Mouse (Mus musculus): Measurements from ENCODE around the gene Igfals. TPM values are rescaled to one million over a fixed set of nuclear protein-coding genes. Genes with fewer than 3 reads are reported as not detected.

The Igfals gene
- total RNA-seq, 2 experiments from 2014 or later, result not detected

Other genes starting within 250 kb of the Igfals start
- 60.9 and 78.2 TPM in 2 replicates for gene Tsc2, start 233.4 kb upstream of the Igfals start, total RNA-seq (2015)
- gene Tsc2, start 233.4 kb upstream of the Igfals start, total RNA-seq (2017), result 25.5 and 32.4 TPM in 2 replicates
- 0.50 and 2.1 TPM in 2 replicates for gene Nthl1, start 233.3 kb upstream of the Igfals start, total RNA-seq (2015)
- 3.4 and 4.7 TPM in 2 replicates for gene Nthl1, start 233.3 kb upstream of the Igfals start, total RNA-seq (2017)
- gene Slc9a3r2, start 215.7 kb upstream of the Igfals start, total RNA-seq (2015), result 0.30 and 1.4 TPM in 2 replicates
- 1.1 and 1.5 TPM in 2 replicates for gene Slc9a3r2, start 215.7 kb upstream of the Igfals start, total RNA-seq (2017)
- gene Npw, start 207.5 kb upstream of the Igfals start, total RNA-seq (2015), result not detected in 2 replicates
- gene Npw, start 207.5 kb upstream of the Igfals start, total RNA-seq (2017), result not detected in 2 replicates
- gene Zfp598, start 196.3 kb upstream of the Igfals start, total RNA-seq (2015), result 18.1 and 19.2 TPM in 2 replicates
- 12.7 and 17.8 TPM in 2 replicates for gene Zfp598, start 196.3 kb upstream of the Igfals start, total RNA-seq (2017)
- not detected in 2 replicates for gene Syngr3, start 176.0 kb upstream of the Igfals start, total RNA-seq (2015)
- not detected in 2 replicates for gene Syngr3, start 176.0 kb upstream of the Igfals start, total RNA-seq (2017)
- gene Gfer, start 169.8 kb upstream of the Igfals start, total RNA-seq (2015), result 18.1 and 21.8 TPM in 2 replicates
- 31.6 and 36.2 TPM in 2 replicates for gene Gfer, start 169.8 kb upstream of the Igfals start, total RNA-seq (2017)
- gene Noxo1, start 169.8 kb upstream of the Igfals start, total RNA-seq (2015), result 1.5 and 1.7 TPM in 2 replicates
- 0.62 and 1.9 TPM in 2 replicates for gene Noxo1, start 169.8 kb upstream of the Igfals start, total RNA-seq (2017)
- gene Tbl3, start 158.3 kb upstream of the Igfals start, total RNA-seq (2015), result 9.1 and 10.3 TPM in 2 replicates
- 15.6 and 21.3 TPM in 2 replicates for gene Tbl3, start 158.3 kb upstream of the Igfals start, total RNA-seq (2017)
- gene Rnf151, start 147.9 kb upstream of the Igfals start, total RNA-seq (2015), result not detected in 2 replicates
- not detected in 2 replicates for gene Rnf151, start 147.9 kb upstream of the Igfals start, total RNA-seq (2017)
- 2,172 and 2,303 TPM in 2 replicates for gene Rps2, start 147.9 kb upstream of the Igfals start, total RNA-seq (2015)
- 591 and 664 TPM in 2 replicates for gene Rps2, start 147.9 kb upstream of the Igfals start, total RNA-seq (2017)
- 186 and 217 TPM in 2 replicates for gene Ndufb10, start 141.5 kb upstream of the Igfals start, total RNA-seq (2015)
- 251 and 266 TPM in 2 replicates for gene Ndufb10, start 141.5 kb upstream of the Igfals start, total RNA-seq (2017)
- 0.45 and 0.52 TPM in 2 replicates for gene Rpl3l, start 138.2 kb upstream of the Igfals start, total RNA-seq (2015)
- 0.15 and 1.5 TPM in 2 replicates for gene Rpl3l, start 138.2 kb upstream of the Igfals start, total RNA-seq (2017)
- gene Msrb1, start 129.4 kb upstream of the Igfals start, total RNA-seq (2015), result 1,003 and 1,039 TPM in 2 replicates
- 540 and 544 TPM in 2 replicates for gene Msrb1, start 129.4 kb upstream of the Igfals start, total RNA-seq (2017)
- gene Hs3st6, start 113.0 kb upstream of the Igfals start, total RNA-seq (2015), result not detected in 2 replicates
- not detected in 2 replicates for gene Hs3st6, start 113.0 kb upstream of the Igfals start, total RNA-seq (2017)
- not detected in 2 replicates for gene Meiob, start 61.7 kb upstream of the Igfals start, total RNA-seq (2015)
- gene Meiob, start 61.7 kb upstream of the Igfals start, total RNA-seq (2017), result 0.33 TPM in 1 of 2 replicates, not detected in the other
- 29.5 and 46.1 TPM in 2 replicates for gene Hagh, start 25.9 kb upstream of the Igfals start, total RNA-seq (2015)
- 22.8 and 25.0 TPM in 2 replicates for gene Hagh, start 25.9 kb upstream of the Igfals start, total RNA-seq (2017)
- 3.7 and 4.0 TPM in 2 replicates for gene Fahd1, start 15.6 kb upstream of the Igfals start, total RNA-seq (2015)
- 8.4 and 13.0 TPM in 2 replicates for gene Fahd1, start 15.6 kb upstream of the Igfals start, total RNA-seq (2017)
- 74.4 and 76.3 TPM in 2 replicates for gene Nubp2, start 20.4 kb downstream of the Igfals start, total RNA-seq (2015)
- gene Nubp2, start 20.4 kb downstream of the Igfals start, total RNA-seq (2017), result 39.8 and 43.2 TPM in 2 replicates
- gene Spsb3, start 20.6 kb downstream of the Igfals start, total RNA-seq (2015), result 17.1 and 19.8 TPM in 2 replicates
- 11.1 and 11.9 TPM in 2 replicates for gene Spsb3, start 20.6 kb downstream of the Igfals start, total RNA-seq (2017)
- 2.2 and 5.8 TPM in 2 replicates for gene Eme2, start 29.1 kb downstream of the Igfals start, total RNA-seq (2015)
- gene Eme2, start 29.1 kb downstream of the Igfals start, total RNA-seq (2017), result 13.5 and 17.4 TPM in 2 replicates
- gene Mrps34, start 29.1 kb downstream of the Igfals start, total RNA-seq (2015), result 30.0 and 30.1 TPM in 2 replicates
- 12.9 and 18.9 TPM in 2 replicates for gene Mrps34, start 29.1 kb downstream of the Igfals start, total RNA-seq (2017)
- gene Nme3, start 30.5 kb downstream of the Igfals start, total RNA-seq (2015), result 27.2 and 28.2 TPM in 2 replicates
- 40.9 and 45.5 TPM in 2 replicates for gene Nme3, start 30.5 kb downstream of the Igfals start, total RNA-seq (2017)
- gene Mapk8ip3, start 71.0 kb downstream of the Igfals start, total RNA-seq (2015), result 17.3 and 17.6 TPM in 2 replicates
- 20.1 and 36.1 TPM in 2 replicates for gene Mapk8ip3, start 71.0 kb downstream of the Igfals start, total RNA-seq (2017)
- gene Jpt2, start 94.7 kb downstream of the Igfals start, total RNA-seq (2015), result 60.9 and 63.8 TPM in 2 replicates
- gene Jpt2, start 94.7 kb downstream of the Igfals start, total RNA-seq (2017), result 54.0 and 55.0 TPM in 2 replicates
- gene Cramp1l, start 149.8 kb downstream of the Igfals start, total RNA-seq (2015), result 17.7 and 18.1 TPM in 2 replicates
- gene Cramp1l, start 149.8 kb downstream of the Igfals start, total RNA-seq (2017), result 9.8 and 10.2 TPM in 2 replicates
- 6.4 and 8.1 TPM in 2 replicates for gene Ift140, start 150.1 kb downstream of the Igfals start, total RNA-seq (2015)
- 9.9 and 17.2 TPM in 2 replicates for gene Ift140, start 150.1 kb downstream of the Igfals start, total RNA-seq (2017)
- gene Tmem204, start 217.6 kb downstream of the Igfals start, total RNA-seq (2015), result not detected in 2 replicates
- gene Tmem204, start 217.6 kb downstream of the Igfals start, total RNA-seq (2017), result not detected in 2 replicates
- gene Telo2, start 250.0 kb downstream of the Igfals start, total RNA-seq (2015), result 3.9 and 4.4 TPM in 2 replicates
- 8.8 and 11.3 TPM in 2 replicates for gene Telo2, start 250.0 kb downstream of the Igfals start, total RNA-seq (2017)